Mouse (Mus musculus) NIH3T3 (cell line): Measurements from ENCODE around the gene Abo.
"Not testable (repeated sequence)": the region's sequence is repeated elsewhere in the genome, so short reads cannot be mapped to it uniquely, and the experiment has no call there.

Experiments
- DNase-seq: peaks from one replicate; pipeline ENCODE4 v3.0.0-alpha.2; 2012; ENCODE audit warnings: low read depth

The Abo gene

GRCm38 (mm10) chr2:26864879-26865278 is at the start of gene Abo:
Gene Abo (minus strand): TSS chr2:26864979.
- DNase-seq = no peak

- DNase-seq = no peak
These were observed 49.6 kb upstream of the Abo start for GRCm38 (mm10) chr2:26914148-26914941.

- DNase-seq = no peak
These were observed 48.8 kb upstream of the Abo start for GRCm38 (mm10) chr2:26913416-26914147.

- no peak for DNase-seq
These were observed 47.5 kb upstream of the Abo start for GRCm38 (mm10) chr2:26912253-26912770.

GRCm38 (mm10) chr2:26910994-26911765 is 46.4 kb upstream of the Abo start:
- DNase-seq = peak; percentile 67

- DNase-seq = peak; percentile 100
These were observed 45.6 kb upstream of the Abo start, which contains the start of the genes Med22 and Rpl7a for GRCm38 (mm10) chr2:26910124-26910993. Gene Med22 (minus strand): TSS chr2:26910677. Gene Rpl7a (plus strand): TSS chr2:26910764.

- no peak for DNase-seq
These were observed 44.6 kb upstream of the Abo start for GRCm38 (mm10) chr2:26909387-26909784.

GRCm38 (mm10) chr2:26908710-26909386 is 44.1 kb upstream of the Abo start:
- no peak for DNase-seq

GRCm38 (mm10) chr2:26907109-26907508 is 42.3 kb upstream of the Abo start:
- DNase-seq = peak; percentile 76

GRCm38 (mm10) chr2:26906431-26906830 is 41.7 kb upstream of the Abo start:
- no peak for DNase-seq

- DNase-seq = no peak
These were observed 41.2 kb upstream of the Abo start for GRCm38 (mm10) chr2:26905936-26906335.

- no peak for DNase-seq
These were observed 38.5 kb upstream of the Abo start for GRCm38 (mm10) chr2:26903311-26903710.

- DNase-seq = peak; percentile 94
These were observed 37.9 kb upstream of the Abo start, which contains the start of gene Surf6 for GRCm38 (mm10) chr2:26902467-26903220. Gene Surf6 (minus strand): TSS chr2:26902879.

GRCm38 (mm10) chr2:26901834-26902400 is 37.1 kb upstream of the Abo start:
- no peak for DNase-seq

- DNase-seq = peak; percentile 63
These were observed 36.0 kb upstream of the Abo start for GRCm38 (mm10) chr2:26900731-26901130.

GRCm38 (mm10) chr2:26895898-26896297 is 31.1 kb upstream of the Abo start:
- DNase-seq = no peak

GRCm38 (mm10) chr2:26886170-26886569 is 21.4 kb upstream of the Abo start:
- DNase-seq = not testable (repeated sequence)

GRCm38 (mm10) chr2:26885541-26885940 is 20.8 kb upstream of the Abo start:
- not testable (repeated sequence) for DNase-seq

- no peak for DNase-seq
These were observed 13.8 kb upstream of the Abo start for GRCm38 (mm10) chr2:26878571-26878970.
